Mouse (Mus musculus) kidney, postnatal 4 days (tissue): ENCODE data around the gene Nup205.
A peak's percentile ranks its signal among the peaks of the same experiment; 100 is the strongest.

ENCODE experiments used
- DNase-seq, 2 experiments: peaks; one replicate each; pipeline ENCODE4 v3.0.0; 2021; ENCODE audit warnings: mixed read lengths in 2 of 2

The Nup205 gene

DNA sequence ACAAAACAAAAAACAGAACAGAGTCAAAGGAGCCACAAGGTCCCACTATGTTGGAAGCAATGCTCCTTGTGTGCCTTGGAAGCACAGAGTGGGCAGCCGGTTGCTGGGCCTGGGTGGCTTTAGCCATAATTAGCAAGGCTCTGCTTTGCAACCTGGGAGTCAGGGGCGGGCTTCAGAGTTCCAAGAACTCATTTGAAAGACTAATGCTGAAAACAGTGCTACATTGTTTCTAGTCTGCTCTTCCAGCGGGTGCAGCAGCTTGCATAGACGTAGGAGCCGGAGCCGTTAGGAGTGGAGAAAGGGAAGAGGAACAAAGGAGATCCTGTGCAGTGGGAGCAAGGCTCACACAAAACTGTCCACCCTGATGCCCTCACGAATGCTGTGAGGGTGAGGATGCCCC lies 111.7 kb downstream of the Nup205 start:
- no peak for DNase-seq

DNA sequence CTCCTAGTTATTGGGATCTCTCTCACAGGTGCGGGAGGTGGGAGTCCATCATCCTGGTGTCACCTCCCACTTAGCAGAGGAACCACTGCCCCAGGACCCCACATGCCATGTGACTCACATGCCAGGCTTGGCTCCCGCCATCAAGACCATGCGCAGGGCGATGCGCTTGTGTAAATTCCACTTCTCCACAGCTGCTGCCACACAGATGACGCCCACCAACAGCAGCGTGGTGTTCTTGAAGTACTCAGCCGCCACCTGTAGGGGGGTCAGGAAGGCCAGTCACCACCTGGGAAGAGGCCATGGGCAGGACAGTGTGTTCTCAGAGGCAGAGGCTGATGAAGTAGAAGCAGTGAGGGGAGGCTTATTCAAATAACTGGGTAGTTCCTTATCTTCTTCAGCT lies 112.5 kb downstream of the Nup205 start:
- no peak for DNase-seq

DNA sequence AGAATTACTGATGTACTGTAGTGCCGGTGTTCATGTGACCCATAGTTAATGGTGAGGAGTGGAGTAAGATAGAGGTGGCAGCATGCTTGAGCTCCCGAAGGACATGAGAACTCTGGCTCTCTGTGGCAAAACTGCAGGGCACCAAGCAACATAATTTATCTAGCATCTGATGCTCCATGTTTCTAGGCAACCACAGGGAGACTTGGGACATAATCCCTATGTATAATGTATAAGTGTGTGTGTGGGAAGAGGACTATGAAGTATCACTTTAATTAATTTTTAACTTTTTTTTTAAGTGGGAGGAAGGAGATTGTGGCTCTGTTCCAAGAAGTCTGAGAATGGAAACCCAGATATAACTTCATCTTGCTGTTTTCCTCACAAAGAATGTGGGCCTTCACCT lies 117.7 kb downstream of the Nup205 start:
- no peak for DNase-seq

DNA sequence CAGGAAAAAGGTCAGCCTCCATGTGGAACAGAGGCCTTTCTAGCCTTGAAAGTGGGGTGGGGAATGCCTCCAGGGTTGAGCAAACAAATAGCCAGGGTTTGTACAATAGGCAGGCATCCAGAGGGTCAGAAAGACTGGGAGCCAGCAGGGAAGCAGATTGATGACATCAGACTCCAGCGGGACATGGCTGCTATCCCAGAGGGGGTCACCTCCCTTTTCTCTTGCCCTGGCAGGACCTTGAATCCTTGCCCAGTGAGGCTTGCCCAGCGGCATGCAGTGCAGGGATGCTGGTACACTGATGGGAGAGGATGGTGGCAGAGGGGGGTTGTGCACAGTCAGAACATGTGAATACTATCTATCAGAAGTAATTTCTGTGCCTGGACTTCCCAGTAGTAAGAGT lies 119.8 kb downstream of the Nup205 start:
- DNase-seq, result peak in 1 of 2 experiments; percentile 20
